Mouse (Mus musculus) c-Kit-positive CD71-negative TER-119-negative erythroid progenitor cells, embryonic 14.5 days (primary cell): ENCODE data around the gene Ncdn.

ENCODE experiments used
- DNase-seq: peaks from one replicate; pipeline ENCODE4 v3.0.0-alpha.2; 2013; ENCODE audit warnings: low read depth

Ncdn gene

GRCm38 (mm10) chr4:126707439-126707826, 45.8 kb downstream of the Ncdn start:
- no peak for DNase-seq

DNA sequence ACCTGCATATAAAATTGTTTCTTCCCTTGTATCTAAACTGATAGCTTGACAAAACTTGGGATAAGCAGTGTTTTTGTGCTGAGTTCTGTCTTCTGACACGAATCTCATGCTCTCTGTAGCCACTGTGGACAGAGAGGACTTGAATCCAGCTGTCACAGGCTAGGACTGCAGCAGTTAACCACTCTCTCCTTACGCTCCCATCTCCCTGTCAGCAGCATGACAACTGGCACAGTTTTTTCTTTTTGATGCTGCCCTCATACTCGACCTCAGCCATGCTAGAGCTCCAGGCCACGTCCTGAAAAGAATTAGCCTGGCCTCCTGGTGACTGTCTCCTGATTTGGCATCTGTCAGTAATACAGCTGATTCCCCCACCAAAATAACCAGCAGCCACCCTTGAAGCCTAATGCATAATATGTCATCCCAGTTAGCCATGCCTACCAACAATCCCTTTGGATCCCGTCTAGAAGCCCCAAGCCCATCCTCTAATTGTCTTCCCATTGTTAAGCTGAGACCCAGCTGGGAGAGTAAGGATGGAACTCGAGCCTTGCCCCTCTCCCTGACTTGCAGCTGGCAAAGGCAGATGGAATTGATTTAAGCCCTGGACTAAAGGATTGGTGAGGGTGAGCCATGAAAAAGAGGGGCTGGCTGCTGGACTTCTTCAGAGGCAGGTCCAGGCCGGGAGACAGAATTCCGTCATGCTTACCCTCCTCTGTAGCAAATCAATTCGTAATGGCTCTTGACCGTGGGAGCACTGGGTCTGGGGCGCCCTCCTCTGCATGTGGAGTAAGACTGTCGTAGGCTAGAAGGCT, 46.4 kb downstream of the Ncdn start:
- no peak for DNase-seq

DNA sequence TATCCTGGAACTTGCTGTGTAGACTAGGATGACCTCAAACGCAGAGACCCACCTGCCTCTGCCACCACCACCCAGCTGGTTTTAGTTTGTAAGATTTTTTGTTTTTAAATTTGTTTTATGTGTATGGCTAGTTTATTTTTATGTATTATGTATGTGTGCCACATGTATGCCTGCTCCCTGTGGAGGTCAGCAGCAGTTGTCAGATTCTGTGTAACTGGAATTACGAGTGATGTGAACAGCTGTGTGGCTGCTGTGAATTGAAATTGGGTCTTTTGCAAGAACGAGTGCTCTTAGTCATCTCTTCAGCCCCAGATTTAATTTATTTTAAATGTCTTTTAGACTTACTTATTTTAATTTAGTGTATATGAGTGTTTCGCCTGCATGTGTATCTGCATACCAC, 56.3 kb downstream of the Ncdn start:
- DNase-seq, result no peak
